Mouse (Mus musculus) embryo, embryonic 11.5 days (tissue): Measurements from ENCODE around the gene AI481877.

Experiments
- DNase-seq: peaks from one replicate; pipeline ENCODE4 v3.0.0-alpha.2; 2012; ENCODE audit warnings: low read depth, low spot score

The AI481877 gene

GRCm38 (mm10) chr4:59034918-59035785 lies 103.6 kb downstream of the AI481877 start, which contains the start of gene Gng10:
Gene Gng10 (plus strand): TSS chr4:59035088.
- DNase-seq = peak; percentile 36

- no peak for DNase-seq
These were observed 104.4 kb downstream of the AI481877 start for GRCm38 (mm10) chr4:59034325-59034917.

- DNase-seq = no peak
These were observed 121.9 kb downstream of the AI481877 start for GRCm38 (mm10) chr4:59016922-59017321.

GRCm38 (mm10) chr4:59015181-59015580 lies 123.6 kb downstream of the AI481877 start:
- no peak for DNase-seq

GRCm38 (mm10) chr4:59011446-59011845 lies 127.3 kb downstream of the AI481877 start:
- no peak for DNase-seq

GRCm38 (mm10) chr4:59009696-59010095 lies 129.1 kb downstream of the AI481877 start:
- no peak for DNase-seq

- DNase-seq = no peak
These were observed 129.6 kb downstream of the AI481877 start for GRCm38 (mm10) chr4:59009186-59009585.

- DNase-seq = no peak
These were observed 130.8 kb downstream of the AI481877 start for GRCm38 (mm10) chr4:59007974-59008373.

GRCm38 (mm10) chr4:59007016-59007415 lies 131.8 kb downstream of the AI481877 start:
- no peak for DNase-seq

GRCm38 (mm10) chr4:59006211-59006610 lies 132.6 kb downstream of the AI481877 start:
- no peak for DNase-seq

- DNase-seq = no peak
These were observed 135.0 kb downstream of the AI481877 start for GRCm38 (mm10) chr4:59003806-59004200.

GRCm38 (mm10) chr4:59002948-59003805 lies 135.6 kb downstream of the AI481877 start, which contains the start of gene Gm20503:
Gene Gm20503 (plus strand): TSS chr4:59003210.
- DNase-seq = peak; percentile 86

- no peak for DNase-seq
These were observed 138.2 kb downstream of the AI481877 start for GRCm38 (mm10) chr4:59000614-59001013.

GRCm38 (mm10) chr4:58999686-59000085 lies 139.1 kb downstream of the AI481877 start:
- peak; percentile 69 for DNase-seq

- DNase-seq = no peak
These were observed 140.1 kb downstream of the AI481877 start for GRCm38 (mm10) chr4:58998688-58999087.

- no peak for DNase-seq
These were observed 141.7 kb downstream of the AI481877 start for GRCm38 (mm10) chr4:58997081-58997480.

GRCm38 (mm10) chr4:58995251-58995693 lies 143.5 kb downstream of the AI481877 start:
- DNase-seq = no peak

GRCm38 (mm10) chr4:58994762-58995161 lies 144.0 kb downstream of the AI481877 start, which contains the start of gene Dnajc25:
Gene Dnajc25 (plus strand): TSS chr4:58995062.
- DNase-seq = no peak
